Mouse (Mus musculus): Measurements from ENCODE around the gene Lrp5. TPM values are rescaled to one million over a fixed set of nuclear protein-coding genes. Genes with fewer than 3 reads are reported as not detected.

Gene Lrp5
- total RNA-seq, 2 experiments from 2014 or later: 24.5 to 26.7 TPM

DNA sequence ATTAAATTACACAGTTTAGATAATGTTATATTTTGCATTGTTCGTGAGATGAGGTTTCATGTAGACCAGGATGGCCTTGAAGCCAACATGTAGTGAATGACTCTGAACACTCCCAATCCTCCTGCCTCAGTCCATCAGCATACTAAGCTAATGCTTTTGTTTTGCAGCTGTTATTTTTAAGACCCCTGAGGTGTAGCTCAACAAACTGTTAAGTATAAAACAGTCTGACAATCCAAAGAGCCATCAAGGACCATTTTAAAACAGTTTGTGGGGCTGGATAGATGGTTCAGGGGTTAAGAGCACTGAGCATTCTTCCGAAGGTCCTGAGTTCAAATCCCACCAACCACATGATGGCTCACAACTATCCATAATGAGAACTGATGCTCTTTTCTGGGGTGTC is 124.1 kb downstream of the Lrp5 start:
- no peak for DNase-seq (ENCODE audit: low spot score)

GRCm38 (mm10) chr19:3556169-3556827 is 130.1 kb downstream of the Lrp5 start:
- no peak for DNase-seq (ENCODE audit: low spot score)

DNA sequence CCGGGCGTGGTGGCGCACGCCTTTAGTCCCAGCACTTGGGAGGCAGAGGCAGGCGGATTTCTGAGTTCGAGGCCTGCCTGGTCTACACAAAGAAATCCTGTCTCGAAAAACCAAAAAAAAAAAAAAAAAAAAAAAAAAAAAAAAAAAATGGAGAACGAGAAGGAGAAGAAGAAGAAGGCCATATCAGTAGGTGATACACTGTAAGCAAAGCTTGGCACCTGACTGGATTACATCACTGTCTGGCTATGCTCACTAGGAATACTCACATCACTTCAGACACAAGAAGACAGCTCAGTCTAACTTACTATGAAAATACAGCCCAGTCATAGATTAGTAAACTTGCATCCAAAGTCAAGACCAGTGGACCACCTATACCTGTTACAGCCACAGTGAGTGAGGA is 131.6 kb downstream of the Lrp5 start:
- DNase-seq (ENCODE audit: low spot score): no peak

DNA sequence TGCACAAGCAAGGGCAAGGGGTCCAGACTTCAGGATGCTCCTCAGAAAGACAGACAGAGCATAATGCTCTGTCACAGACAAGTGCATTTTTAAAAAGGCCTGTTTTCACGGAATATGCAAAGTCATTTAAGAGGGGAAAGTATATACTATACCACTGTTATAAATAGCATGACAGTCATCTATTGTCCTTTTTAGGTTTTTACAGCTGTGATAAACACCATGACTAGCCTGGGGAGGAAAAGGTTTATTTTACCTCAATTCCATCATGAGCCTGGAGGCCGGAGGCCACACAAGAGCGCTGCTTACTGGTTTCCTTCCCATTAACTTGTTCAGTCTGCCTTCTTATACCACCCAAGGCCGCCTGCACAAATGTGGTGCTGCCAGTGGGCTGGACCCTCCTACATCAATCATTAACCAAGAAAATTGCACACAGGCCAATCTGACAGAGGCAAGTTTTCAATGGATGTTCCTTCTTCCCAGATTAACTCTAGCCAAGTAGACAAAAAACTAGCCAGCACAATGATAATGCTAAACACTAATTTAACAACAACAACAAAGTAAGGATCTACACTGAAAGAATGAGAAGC is 134.7 kb downstream of the Lrp5 start:
- no peak for DNase-seq (ENCODE audit: low spot score)

DNA sequence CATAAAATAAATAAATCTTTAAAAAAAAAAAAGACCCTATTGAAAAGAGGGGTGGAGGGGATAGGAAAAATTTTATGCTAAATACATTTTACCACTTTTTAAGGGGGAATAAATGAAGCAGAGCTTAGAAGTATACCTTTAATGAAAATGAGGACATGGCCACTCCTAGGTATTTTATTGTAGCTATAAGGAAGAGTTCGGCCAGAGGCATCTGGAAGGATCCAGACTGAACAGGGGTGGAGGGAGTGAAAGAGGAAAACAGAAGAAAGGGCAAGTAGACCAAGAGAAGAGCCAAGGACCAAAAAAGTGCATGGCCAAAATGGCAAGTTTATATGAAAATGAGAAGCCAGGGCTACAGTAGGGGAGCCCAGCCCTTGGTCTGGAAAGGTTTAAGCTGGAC is 136.3 kb downstream of the Lrp5 start:
- no peak for DNase-seq (ENCODE audit: low spot score)

DNA sequence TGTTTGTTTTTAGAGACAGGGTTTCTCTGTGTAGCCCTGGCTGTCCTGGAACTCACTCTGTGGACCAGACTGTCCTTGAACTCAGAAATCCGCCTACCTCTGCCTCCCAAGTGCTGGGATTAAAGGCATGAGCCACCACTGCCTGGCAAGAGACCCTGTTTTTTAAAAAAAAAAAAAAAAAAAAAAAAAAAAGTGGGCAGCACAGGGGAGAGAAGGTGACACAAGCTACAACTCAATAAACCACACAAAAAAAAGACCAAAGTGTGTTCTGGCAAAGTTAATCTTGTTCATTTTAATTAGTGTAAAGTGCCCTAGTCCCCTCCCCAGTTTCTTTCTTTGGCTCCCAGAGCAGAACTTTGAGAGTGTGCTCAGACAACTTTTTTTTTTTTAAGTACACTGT is 137.1 kb downstream of the Lrp5 start:
- no peak for DNase-seq (ENCODE audit: low spot score)

DNA sequence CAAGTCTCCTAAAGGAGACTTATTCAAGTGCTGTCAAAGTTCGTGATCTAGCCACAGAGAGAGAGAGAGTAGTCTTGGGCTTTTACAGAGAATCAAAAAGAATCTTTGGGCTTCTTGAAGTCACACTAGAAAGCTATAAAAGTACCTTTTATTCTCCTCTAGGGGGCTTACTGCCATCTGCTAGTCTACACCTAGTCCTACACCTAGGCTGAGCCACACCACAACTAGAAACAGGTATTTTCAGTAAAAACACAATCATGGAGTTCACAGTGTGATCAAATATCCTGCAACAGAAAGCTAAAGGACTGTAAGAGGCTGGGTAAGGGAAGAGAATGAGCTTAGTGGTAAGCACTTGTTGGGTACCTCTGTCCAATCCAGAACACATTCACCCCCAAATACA is 138.1 kb downstream of the Lrp5 start:
- no peak for DNase-seq (ENCODE audit: low spot score)

DNA sequence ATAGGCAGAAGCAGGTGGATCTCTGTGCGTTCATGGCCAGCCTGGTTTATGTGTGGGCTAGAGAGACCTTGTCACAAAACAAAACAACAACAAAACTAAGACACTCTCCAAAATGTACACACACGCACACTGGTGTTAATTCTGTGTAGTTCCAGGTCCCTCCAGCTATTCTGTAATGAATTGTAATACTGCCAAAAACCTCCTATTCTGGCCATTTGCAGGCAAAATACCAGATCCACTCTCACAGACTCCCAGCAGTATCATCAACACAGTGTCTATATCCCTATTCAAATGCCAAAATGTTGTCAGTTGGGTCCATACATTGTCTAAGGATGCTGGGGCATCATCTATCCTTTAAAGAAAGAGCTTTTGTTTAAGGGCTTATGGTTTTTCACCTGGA is 141.4 kb downstream of the Lrp5 start:
- no peak for DNase-seq (ENCODE audit: low spot score)

DNA sequence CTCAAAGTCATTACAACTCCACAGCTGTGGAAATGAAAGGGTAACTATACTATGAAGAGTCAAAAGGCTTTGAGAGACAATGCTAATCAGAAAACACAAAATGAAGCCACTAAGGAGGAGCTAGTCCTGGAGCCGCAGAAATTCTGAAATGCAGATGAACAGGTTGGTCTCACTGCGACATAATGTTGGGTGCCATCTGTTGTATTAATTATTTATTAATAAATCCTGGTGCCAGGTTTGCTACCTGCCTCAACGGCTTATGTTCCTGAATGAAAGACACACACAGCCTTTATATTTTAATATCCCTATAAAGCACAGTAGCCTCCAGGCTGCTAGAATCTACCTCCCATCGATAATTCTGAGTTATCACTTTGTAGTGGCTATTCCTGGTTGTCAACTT is 143.8 kb downstream of the Lrp5 start:
- DNase-seq (ENCODE audit: low spot score): no peak

DNA sequence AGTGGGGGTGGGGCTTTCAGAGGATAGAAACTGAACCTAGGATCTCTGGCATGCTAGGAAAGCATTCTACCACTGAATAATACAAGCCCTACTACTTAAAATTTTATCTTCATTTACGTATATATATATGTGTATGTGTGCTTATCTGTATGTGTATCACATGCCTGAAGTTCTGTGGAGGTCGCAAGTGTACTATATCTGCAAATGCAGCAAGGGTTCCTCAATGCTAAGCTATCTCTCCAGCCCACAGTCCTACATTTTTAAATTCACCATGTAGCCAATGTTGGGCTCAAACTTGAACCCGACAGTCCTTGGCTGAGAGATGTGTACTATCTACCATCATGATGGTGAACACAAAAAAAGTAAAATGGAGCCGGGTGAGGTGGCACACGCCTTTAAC is 145.4 kb downstream of the Lrp5 start:
- no peak for DNase-seq (ENCODE audit: low spot score)

- DNase-seq (ENCODE audit: low spot score): no peak
Measured at GRCm38 (mm10) chr19:3540254-3540653, 146.1 kb downstream of the Lrp5 start.

GRCm38 (mm10) chr19:3539456-3539855 is 146.9 kb downstream of the Lrp5 start:
- DNase-seq (ENCODE audit: low spot score): no peak

DNA sequence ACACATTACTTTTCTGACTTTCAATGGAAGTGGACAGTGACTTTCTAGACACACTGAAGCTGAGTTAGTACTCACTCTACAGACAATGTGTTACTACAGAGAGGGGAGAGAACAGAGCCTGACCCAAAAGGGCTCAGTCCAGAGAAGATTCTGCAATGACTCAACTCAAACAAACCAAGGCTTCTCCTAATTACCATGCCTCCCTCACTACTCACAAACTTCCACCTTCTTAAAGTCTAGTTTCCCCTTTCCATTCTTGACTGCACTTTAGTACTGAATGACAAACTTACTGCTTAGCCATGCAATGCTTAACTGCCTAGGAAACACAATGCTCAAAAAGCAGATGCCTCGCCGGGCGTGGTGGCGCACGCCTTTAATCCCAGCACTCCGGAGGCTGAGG is 148.7 kb downstream of the Lrp5 start:
- no peak for DNase-seq (ENCODE audit: low spot score)

DNA sequence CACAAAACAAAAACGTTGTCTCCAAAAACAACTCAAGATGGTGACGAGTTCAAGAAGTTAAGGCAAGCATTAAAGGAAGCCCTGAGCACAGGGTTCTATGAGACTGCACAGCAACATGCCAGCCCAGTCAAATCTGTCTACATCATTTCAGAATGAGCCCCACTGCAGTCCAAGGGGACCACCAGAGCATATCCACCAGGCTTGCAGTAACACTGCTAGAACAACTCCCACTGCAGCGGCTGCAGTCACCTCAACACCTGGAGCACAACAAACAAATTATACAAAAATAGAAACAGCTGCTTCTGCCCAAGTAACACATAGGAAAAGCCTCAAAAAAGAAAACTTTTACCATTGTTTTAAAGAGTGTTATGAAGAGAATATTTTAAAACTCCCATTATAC is 151.4 kb downstream of the Lrp5 start:
- DNase-seq (ENCODE audit: low spot score): no peak

Other genes with a start within 250 kb of the Lrp5 start
- gene Ppp6r3, start 110.8 kb downstream of the Lrp5 start, total RNA-seq (2021): 10 to 100 TPM; 57.0 to 65.4 TPM
- 1 to 10 TPM; 7.4 to 8.4 TPM for gene 1810055G02Rik, start 21.7 kb upstream of the Lrp5 start, total RNA-seq (2021)
- 10 to 100 TPM; 19.1 to 19.6 TPM for gene Kmt5b, start 80.9 kb upstream of the Lrp5 start, total RNA-seq (2021)
- gene Chka, start 165.2 kb upstream of the Lrp5 start, total RNA-seq (2021): 1 to 10 TPM; 1.4 to 3.0 TPM
- 1 to 10 TPM; 2.5 to 4.0 TPM for gene Tcirg1, start 220.6 kb upstream of the Lrp5 start, total RNA-seq (2021)
- gene Ndufs8, start 226.2 kb upstream of the Lrp5 start, total RNA-seq (2021): 100 to 1,000 TPM; 257 to 270 TPM
- gene Aldh3b1, start 243.2 kb upstream of the Lrp5 start, total RNA-seq (2021): under 1 TPM; 0.62 to 0.83 TPM
- gene Unc93b1, start 248.6 kb upstream of the Lrp5 start, total RNA-seq (2021): 1 to 10 TPM; 3.2 to 5.8 TPM